Mouse (Mus musculus) naive thymus-derived CD4-positive, alpha-beta T cell, adult 2 months (primary cell): Measurements from ENCODE around the gene Rhbdd1.
A peak's percentile ranks its signal among the peaks of the same experiment; 100 is the strongest.

Experiments
- DNase-seq: peaks from one replicate; pipeline ENCODE4 v3.0.0-alpha.2; 2011; ENCODE audit warnings: low read depth

The Rhbdd1 gene

GRCm38 (mm10) chr1:82316111-82316745 is at the start of gene Rhbdd1:
TSS of gene Rhbdd1 (plus strand) at chr1:82316452.
- peak; percentile 98 for DNase-seq

- no peak for DNase-seq
These were observed 48.7 kb upstream of the Rhbdd1 start for GRCm38 (mm10) chr1:82267547-82267946.

- no peak for DNase-seq
These were observed 44.0 kb upstream of the Rhbdd1 start for GRCm38 (mm10) chr1:82272231-82272630.

GRCm38 (mm10) chr1:82273529-82273928 is 42.7 kb upstream of the Rhbdd1 start:
- no peak for DNase-seq

- no peak for DNase-seq
These were observed 41.9 kb upstream of the Rhbdd1 start for GRCm38 (mm10) chr1:82274361-82274760.

GRCm38 (mm10) chr1:82279768-82280167 is 36.5 kb upstream of the Rhbdd1 start:
- DNase-seq: no peak

GRCm38 (mm10) chr1:82281823-82282222 is 34.4 kb upstream of the Rhbdd1 start:
- no peak for DNase-seq

- DNase-seq: peak; percentile 87
These were observed 33.1 kb upstream of the Rhbdd1 start for GRCm38 (mm10) chr1:82282992-82283611.

- peak; percentile 41 for DNase-seq
These were observed 32.4 kb upstream of the Rhbdd1 start for GRCm38 (mm10) chr1:82283901-82284301.

- DNase-seq: peak; percentile 18
These were observed 31.8 kb upstream of the Rhbdd1 start for GRCm38 (mm10) chr1:82284403-82284802.

- no peak for DNase-seq
These were observed 30.6 kb upstream of the Rhbdd1 start for GRCm38 (mm10) chr1:82285461-82286189.

GRCm38 (mm10) chr1:82286190-82287051 is 29.8 kb upstream of the Rhbdd1 start:
- DNase-seq: no peak

- DNase-seq: no peak
These were observed 29.0 kb upstream of the Rhbdd1 start for GRCm38 (mm10) chr1:82287052-82287775.

- DNase-seq: no peak
These were observed 28.4 kb upstream of the Rhbdd1 start for GRCm38 (mm10) chr1:82287776-82288325.

GRCm38 (mm10) chr1:82288421-82288990 is 27.7 kb upstream of the Rhbdd1 start:
- DNase-seq: no peak

GRCm38 (mm10) chr1:82289116-82289989 is 26.9 kb upstream of the Rhbdd1 start:
- no peak for DNase-seq

GRCm38 (mm10) chr1:82289990-82290681 is 26.1 kb upstream of the Rhbdd1 start:
- peak; percentile 15 for DNase-seq

GRCm38 (mm10) chr1:82290723-82291150 is 25.5 kb upstream of the Rhbdd1 start:
- DNase-seq: peak; percentile 38

- peak; percentile 28 for DNase-seq
These were observed 25.0 kb upstream of the Rhbdd1 start, which contains the start of gene Irs1 for GRCm38 (mm10) chr1:82291151-82291797. TSS of gene Irs1 (minus strand) at chr1:82291416.
